ENCODE assay signal across 20 mouse cellular contexts in the genomic region with DNA sequence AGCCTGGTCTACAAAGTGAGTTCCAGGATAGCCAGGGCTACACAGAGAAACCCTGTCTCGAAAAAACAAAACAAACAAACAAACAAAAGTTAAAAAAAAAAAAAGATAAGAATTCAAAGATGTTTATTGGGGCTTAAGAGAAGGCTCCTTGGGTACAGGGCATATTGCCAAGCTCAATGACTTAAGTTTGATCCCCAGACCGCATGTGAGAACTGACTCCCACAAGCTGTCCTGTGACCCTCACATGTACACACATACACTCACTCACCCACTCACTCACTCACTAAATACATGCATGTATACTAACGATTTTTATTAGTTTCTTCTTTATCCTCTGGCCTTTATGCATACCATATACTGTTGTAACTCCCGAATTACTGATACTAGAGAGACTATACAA. TPM values are rescaled to one million over a fixed set of nuclear protein-coding genes. Genes with fewer than 3 reads are reported as not detected.
DNase-seq lines count a peak whose midpoint lies in the region; ATAC-seq and TF ChIP-seq lines count a peak whose summit lies in the region.
"Had no signal": no experiment of that assay in that cellular context is flagged by ENCODE, and none has a peak within 500 bp of the region (broad histone marks: within the 10 kb centered on the region; RNA-seq: fewer than 3 reads in every experiment).

No protein-coding gene starts in this region.

- H3K4me2 ChIP-seq in liver, embryonic 11.5 days, result no peak overlapping the region
- H3K4me2 ChIP-seq in liver, embryonic 12.5 days, result peak overlapping the region; percentile 56
- H3K4me2 ChIP-seq: hindbrain, embryonic 12.5 days; intestine, embryonic 15.5 days; kidney, embryonic 15.5 days; lung, embryonic 14.5 days; neural tube, embryonic 13.5 days had no signal

- peaks cover 29% of the 10 kb centered on the region for H3K4me1 ChIP-seq in liver, embryonic 11.5 days (replicated peaks; ENCODE audit: control insufficient read depth, insufficient read depth, low read length)
- peaks cover 26 to 43% of the 10 kb centered on the region in 2 experiments for H3K4me1 ChIP-seq in MEL (ENCODE audit: control insufficient read depth in 1 of 2, insufficient read depth in 2 of 2, low read length in 2 of 2)
- peaks cover 80% of the 10 kb centered on the region for H3K4me1 ChIP-seq in liver, embryonic 12.5 days
- H3K4me1 ChIP-seq in olfactory bulb, adult 2 months (ENCODE audit: control insufficient read depth, insufficient read depth, low read length), result peaks cover 17% of the 10 kb centered on the region
- H3K4me1 ChIP-seq in hindbrain, embryonic 10.5 days (replicated peaks), result peaks cover 12% of the 10 kb centered on the region

- H3K4me3 ChIP-seq in liver, embryonic 11.5 days (ENCODE audit: low read depth, low read length), result no peak overlapping the region
- H3K4me3 ChIP-seq in MEL (ENCODE audit: control insufficient read depth in 1 of 2, insufficient read depth in 1 of 2, low read depth in 2 of 2, low read length in 2 of 2), result no peak overlapping the region
- H3K4me3 ChIP-seq in liver, embryonic 12.5 days, result no peak overlapping the region
- H3K4me3 ChIP-seq in olfactory bulb, adult 2 months (ENCODE audit: insufficient read depth, low read depth, low read length), result no peak overlapping the region
- no peak overlapping the region for H3K4me3 ChIP-seq in hindbrain, embryonic 10.5 days
- H3K4me3 ChIP-seq: forebrain, embryonic 10.5 days; heart, adult 2 months; hindbrain, embryonic 12.5 days; intestine, embryonic 15.5 days; kidney, embryonic 15.5 days; layer of hippocampus, adult 2 months; neural tube, embryonic 13.5 days had no signal

- peak overlapping the region; percentile 13; the same call in 1 of the 2 replicates for H3K27ac ChIP-seq in liver, embryonic 11.5 days (ENCODE audit: low read depth, low read length)
- peak overlapping the region; percentile 98 for H3K27ac ChIP-seq in MEL (ENCODE audit: control insufficient read depth, low read depth, low read length)
- H3K27ac ChIP-seq in liver, embryonic 12.5 days, result peak overlapping the region; percentile 90; the same call in 1 of the 2 replicates
- peak overlapping the region; percentile 6; the same call in 1 of the 2 replicates for H3K27ac ChIP-seq in olfactory bulb, adult 2 months (ENCODE audit: insufficient read depth, low read depth, low read length)
- H3K27ac ChIP-seq in hindbrain, embryonic 10.5 days, result no peak overlapping the region
- H3K27ac ChIP-seq: forebrain, embryonic 10.5 days; heart, adult 2 months; hindbrain, embryonic 12.5 days; intestine, embryonic 15.5 days; kidney, embryonic 15.5 days; layer of hippocampus, adult 2 months; neural tube, embryonic 13.5 days had no signal

- TF ChIP-seq CTCF in MEL (IDR thresholded peaks at IDR 0.05 in 2 of 3, conservative IDR thresholded peaks at IDR 0.05 in 1 of 3; ENCODE audit: control insufficient read depth in 1 of 3, insufficient read depth in 1 of 3, low read depth in 2 of 3, low read length in 3 of 3, poor library complexity in 1 of 3, severe bottlenecking in 1 of 3), result no peak
- TF ChIP-seq CTCF in olfactory bulb, adult 2 months (IDR thresholded peaks at IDR 0.05; ENCODE audit: insufficient read depth, low read depth, low read length), result no peak

- 84% methylated on average over 4 of the region's 4 CpGs for WGBS in liver, embryonic 11.5 days
- 80% methylated on average over 4 of the region's 4 CpGs for WGBS in liver, embryonic 12.5 days (ENCODE audit: insufficient replicate concordance)
- WGBS in olfactory bulb, adult 2 months, result 70% methylated on average over 4 of the region's 4 CpGs
- WGBS in hindbrain, embryonic 10.5 days, result 89% methylated on average over 4 of the region's 4 CpGs

- ATAC-seq in liver, embryonic 11.5 days (replicated peaks; ENCODE audit: low FRiP score), result no peak
- ATAC-seq in liver, embryonic 12.5 days, result no peak
- no peak for ATAC-seq in erythroid progenitor cell, adult 5-6 weeks (replicated peaks; ENCODE audit: low FRiP score, poor library complexity, severe bottlenecking)
- ATAC-seq: intestine, embryonic 15.5 days had no signal

- TF ChIP-seq RAD21 in MEL (IDR thresholded peaks at IDR 0.05; ENCODE audit: low read depth, low read length), result no peak

- H3K36me3 ChIP-seq in liver, embryonic 11.5 days (ENCODE audit: control insufficient read depth, insufficient read depth, low read length), result peaks cover 4% of the 10 kb centered on the region
- peaks cover 4 to 50% of the 10 kb centered on the region in 2 experiments for H3K36me3 ChIP-seq in MEL (ENCODE audit: control insufficient read depth in 1 of 2, insufficient read depth in 2 of 2, low read length in 2 of 2)
- peaks cover 50% of the 10 kb centered on the region for H3K36me3 ChIP-seq in liver, embryonic 12.5 days
- H3K36me3 ChIP-seq in hindbrain, embryonic 10.5 days, result peaks cover 7% of the 10 kb centered on the region; the same call in 1 of the 2 replicates
- H3K36me3 ChIP-seq: hindbrain, embryonic 12.5 days; intestine, embryonic 15.5 days; kidney, embryonic 15.5 days; neural tube, embryonic 13.5 days had no signal

- TF ChIP-seq EP300 in MEL (IDR thresholded peaks at IDR 0.05; ENCODE audit: low read depth in 1 of 2, low read length in 2 of 2), result peak in 1 of 2 experiments; percentile 55; a peak in 1 of 4 replicates

- H3K79me2 ChIP-seq in MEL (ENCODE audit: control insufficient read depth, insufficient read depth, low read length, poor library complexity), result peaks cover 60% of the 10 kb centered on the region

- H3K9ac ChIP-seq in liver, embryonic 11.5 days (ENCODE audit: low read depth, low read length), result no peak overlapping the region
- peak overlapping the region; percentile 49 for H3K9ac ChIP-seq in MEL (ENCODE audit: control insufficient read depth, low read depth, low read length, poor library complexity, severe bottlenecking)
- H3K9ac ChIP-seq in liver, embryonic 12.5 days, result peak overlapping the region; percentile 31; the same call in 1 of the 2 replicates
- H3K9ac ChIP-seq: hindbrain, embryonic 12.5 days; intestine, embryonic 15.5 days; kidney, embryonic 15.5 days; lung, embryonic 14.5 days; neural tube, embryonic 13.5 days had no signal

- peaks cover 10% of the 10 kb centered on the region for H3K9me3 ChIP-seq in liver, embryonic 11.5 days (ENCODE audit: control insufficient read depth, low read length)
- no peaks in the 10 kb centered on the region for H3K9me3 ChIP-seq in MEL (replicated peaks; ENCODE audit: insufficient read depth, low read length)
- H3K9me3 ChIP-seq in liver, embryonic 12.5 days (replicated peaks), result peaks cover 30% of the 10 kb centered on the region
- peaks cover 7% of the 10 kb centered on the region; the same call in 1 of the 2 replicates for H3K9me3 ChIP-seq in hindbrain, embryonic 10.5 days
- H3K9me3 ChIP-seq: hindbrain, embryonic 12.5 days; intestine, embryonic 15.5 days; kidney, embryonic 15.5 days; neural tube, embryonic 13.5 days had no signal

- H3K27me3 ChIP-seq in liver, embryonic 11.5 days (replicated peaks; ENCODE audit: control insufficient read depth, insufficient read depth, low read length), result no peaks in the 10 kb centered on the region
- H3K27me3 ChIP-seq in MEL (ENCODE audit: control insufficient read depth in 1 of 2, insufficient read depth in 2 of 2, low read length in 2 of 2), result no peaks in the 10 kb centered on the region
- H3K27me3 ChIP-seq in liver, embryonic 12.5 days (replicated peaks), result no peaks in the 10 kb centered on the region
- H3K27me3 ChIP-seq in hindbrain, embryonic 10.5 days (ENCODE audit: insufficient read depth, poor library complexity, severe bottlenecking), result no peaks in the 10 kb centered on the region
- H3K27me3 ChIP-seq: hindbrain, embryonic 12.5 days; intestine, embryonic 15.5 days; kidney, embryonic 15.5 days; neural tube, embryonic 13.5 days had no signal

- no peak for TF ChIP-seq POLR2A in MEL (IDR thresholded peaks at IDR 0.05; ENCODE audit: control insufficient read depth in 1 of 2, insufficient read depth in 1 of 2, low read depth in 1 of 2, low read length in 2 of 2, poor library complexity in 1 of 2)
- TF ChIP-seq POLR2A in olfactory bulb, adult 2 months (IDR thresholded peaks at IDR 0.05; ENCODE audit: insufficient read depth, low read depth, low read length), result no peak

- DNase-seq in liver, embryonic 11.5 days (ENCODE audit: low spot score), result no peak
- DNase-seq in liver (no peak), MEL (ENCODE audit: low read depth, low spot score) (peak; percentile 84)
- DNase-seq in hindbrain, embryonic 10.5 days (ENCODE audit: low spot score), result no peak
- DNase-seq: adrenal gland, postnatal 14 days; cerebellum, adult 2 months; gastrocnemius, postnatal 10 days; heart, adult 2 months; lung, embryonic 14.5 days; right cerebral cortex, postnatal 14 days; thymus, adult 18-20 months had no signal

RNA-seq across cellular contexts. Expression of a gene that starts 20.0 kb away (rescaled TPM):
- polyA plus RNA-seq in liver, embryonic 11.5 days (2014; fragmentation: Nextera tagmentation; extraction: Ambion mirVana), result 3.1 and 3.5 TPM in 2 replicates
- total RNA-seq in MEL (2012; rRNA removed), result 25.4 and 25.9 TPM in 2 replicates
- 10 to 100 TPM in 1 of 2 experiments, not detected in 1; 14.1 TPM for polyA plus RNA-seq in MEL (2012; ENCODE audit: insufficient read depth in 1 of 2, insufficient read length in 2 of 2, low read depth in 1 of 2, low replicate concordance in 2 of 2, missing spikeins in 1 of 2)
- polyA plus RNA-seq in liver, embryonic 12.5 days (2016; fragmentation: Nextera tagmentation; extraction: Ambion mirVana), result 4.6 and 5.7 TPM in 2 replicates
- polyA plus RNA-seq in olfactory bulb, adult 2 months (2012; ENCODE audit: insufficient read depth, insufficient read length, low replicate concordance, missing spikeins), result not detected in 2 replicates
- 84.3 and 115 TPM in 2 replicates for total RNA-seq in erythroid progenitor cell, adult 5-6 weeks (2015; ENCODE audit: low replicate concordance)
- total RNA-seq in erythroid progenitor cell, adult 5-6 weeks (2017; ENCODE audit: low replicate concordance), result 293 and 328 TPM in 2 replicates
- 4.3 and 4.9 TPM in 2 replicates for polyA plus RNA-seq in hindbrain, embryonic 10.5 days (2016; fragmentation: Nextera tagmentation; extraction: Ambion mirVana)

RNA-seq across cellular contexts. Expression of a gene that starts 20.3 kb away (rescaled TPM):
- 22.0 and 22.8 TPM in 2 replicates for polyA plus RNA-seq in liver, embryonic 11.5 days (2014; fragmentation: Nextera tagmentation; extraction: Ambion mirVana)
- total RNA-seq in MEL (2012; rRNA removed), result 12.2 and 13.8 TPM in 2 replicates
- polyA plus RNA-seq in MEL (2012; ENCODE audit: insufficient read depth in 1 of 2, insufficient read length in 2 of 2, low read depth in 1 of 2, low replicate concordance in 2 of 2, missing spikeins in 1 of 2), result 10 to 100 TPM in 1 of 2 experiments, not detected in 1; 48.1 TPM
- 12.6 and 13.7 TPM in 2 replicates for polyA plus RNA-seq in liver, embryonic 12.5 days (2016; fragmentation: Nextera tagmentation; extraction: Ambion mirVana)
- not detected in 2 replicates for polyA plus RNA-seq in olfactory bulb, adult 2 months (2012; ENCODE audit: insufficient read depth, insufficient read length, low replicate concordance, missing spikeins)
- total RNA-seq in erythroid progenitor cell, adult 5-6 weeks (2015; ENCODE audit: low replicate concordance), result 5.4 and 6.5 TPM in 2 replicates
- 4.6 TPM in 1 of 2 replicates, not detected in the other for total RNA-seq in erythroid progenitor cell, adult 5-6 weeks (2017; ENCODE audit: low replicate concordance)
- 46.1 and 52.0 TPM in 2 replicates for polyA plus RNA-seq in hindbrain, embryonic 10.5 days (2016; fragmentation: Nextera tagmentation; extraction: Ambion mirVana)

RNA-seq across cellular contexts. Expression of a gene that starts 20.7 kb away (rescaled TPM):
- polyA plus RNA-seq in liver, embryonic 11.5 days (2014; fragmentation: Nextera tagmentation; extraction: Ambion mirVana), result 33.7 and 35.6 TPM in 2 replicates
- total RNA-seq in MEL (2012; rRNA removed), result 50.7 and 57.1 TPM in 2 replicates
- 10 to 100 TPM in 1 of 2 experiments, not detected in 1; 98.5 TPM for polyA plus RNA-seq in MEL (2012; ENCODE audit: insufficient read depth in 1 of 2, insufficient read length in 2 of 2, low read depth in 1 of 2, low replicate concordance in 2 of 2, missing spikeins in 1 of 2)
- 23.7 and 25.1 TPM in 2 replicates for polyA plus RNA-seq in liver, embryonic 12.5 days (2016; fragmentation: Nextera tagmentation; extraction: Ambion mirVana)
- not detected in 2 replicates for polyA plus RNA-seq in olfactory bulb, adult 2 months (2012; ENCODE audit: insufficient read depth, insufficient read length, low replicate concordance, missing spikeins)
- 1.3 and 4.3 TPM in 2 replicates for total RNA-seq in erythroid progenitor cell, adult 5-6 weeks (2015; ENCODE audit: low replicate concordance)
- 3.3 and 4.9 TPM in 2 replicates for total RNA-seq in erythroid progenitor cell, adult 5-6 weeks (2017; ENCODE audit: low replicate concordance)
- polyA plus RNA-seq in hindbrain, embryonic 10.5 days (2016; fragmentation: Nextera tagmentation; extraction: Ambion mirVana), result 50.5 and 55.2 TPM in 2 replicates

RNA-seq across cellular contexts. Expression of a gene that starts 30.8 kb away (rescaled TPM):
- 132 and 134 TPM in 2 replicates for polyA plus RNA-seq in liver, embryonic 11.5 days (2014; fragmentation: Nextera tagmentation; extraction: Ambion mirVana)
- 137 and 142 TPM in 2 replicates for total RNA-seq in MEL (2012; rRNA removed)
- 100 to 1,000 TPM in 1 of 2 experiments, not detected in 1; 312 TPM for polyA plus RNA-seq in MEL (2012; ENCODE audit: insufficient read depth in 1 of 2, insufficient read length in 2 of 2, low read depth in 1 of 2, low replicate concordance in 2 of 2, missing spikeins in 1 of 2)
- 90.2 and 90.5 TPM in 2 replicates for polyA plus RNA-seq in liver, embryonic 12.5 days (2016; fragmentation: Nextera tagmentation; extraction: Ambion mirVana)
- not detected in 2 replicates for polyA plus RNA-seq in olfactory bulb, adult 2 months (2012; ENCODE audit: insufficient read depth, insufficient read length, low replicate concordance, missing spikeins)
- total RNA-seq in erythroid progenitor cell, adult 5-6 weeks (2015; ENCODE audit: low replicate concordance), result 26.3 and 36.9 TPM in 2 replicates
- total RNA-seq in erythroid progenitor cell, adult 5-6 weeks (2017; ENCODE audit: low replicate concordance), result 120 and 139 TPM in 2 replicates
- polyA plus RNA-seq in hindbrain, embryonic 10.5 days (2016; fragmentation: Nextera tagmentation; extraction: Ambion mirVana), result 105 and 116 TPM in 2 replicates

RNA-seq across cellular contexts. Expression of a gene that starts 32.3 kb away (rescaled TPM):
- polyA plus RNA-seq in liver, embryonic 11.5 days (2014; fragmentation: Nextera tagmentation; extraction: Ambion mirVana), result 15.9 and 16.1 TPM in 2 replicates
- 18.3 and 20.3 TPM in 2 replicates for total RNA-seq in MEL (2012; rRNA removed)
- polyA plus RNA-seq in MEL (2012; ENCODE audit: insufficient read depth in 1 of 2, insufficient read length in 2 of 2, low read depth in 1 of 2, low replicate concordance in 2 of 2, missing spikeins in 1 of 2), result 10 to 100 TPM in 1 of 2 experiments, not detected in 1; 12.2 TPM
- polyA plus RNA-seq in liver, embryonic 12.5 days (2016; fragmentation: Nextera tagmentation; extraction: Ambion mirVana), result 19.5 and 20.5 TPM in 2 replicates
- 151 TPM in 1 of 2 replicates, not detected in the other for polyA plus RNA-seq in olfactory bulb, adult 2 months (2012; ENCODE audit: insufficient read depth, insufficient read length, low replicate concordance, missing spikeins)
- 109 and 146 TPM in 2 replicates for total RNA-seq in erythroid progenitor cell, adult 5-6 weeks (2015; ENCODE audit: low replicate concordance)
- total RNA-seq in erythroid progenitor cell, adult 5-6 weeks (2017; ENCODE audit: low replicate concordance), result 93.4 and 104 TPM in 2 replicates
- polyA plus RNA-seq in hindbrain, embryonic 10.5 days (2016; fragmentation: Nextera tagmentation; extraction: Ambion mirVana), result 4.0 and 4.2 TPM in 2 replicates
